Mouse (Mus musculus): Measurements from ENCODE around the gene Serpinb3a. TPM values are rescaled to one million over a fixed set of nuclear protein-coding genes. Genes with fewer than 3 reads are reported as not detected.
"Not testable (repeated sequence)": the region's sequence is repeated elsewhere in the genome, so short reads cannot be mapped to it uniquely, and the experiment has no call there.

The Serpinb3a gene
- polyA plus RNA-seq (2015; fragmentation: Nextera tagmentation; extraction: Ambion mirVana) = not detected in 2 replicates

DNA sequence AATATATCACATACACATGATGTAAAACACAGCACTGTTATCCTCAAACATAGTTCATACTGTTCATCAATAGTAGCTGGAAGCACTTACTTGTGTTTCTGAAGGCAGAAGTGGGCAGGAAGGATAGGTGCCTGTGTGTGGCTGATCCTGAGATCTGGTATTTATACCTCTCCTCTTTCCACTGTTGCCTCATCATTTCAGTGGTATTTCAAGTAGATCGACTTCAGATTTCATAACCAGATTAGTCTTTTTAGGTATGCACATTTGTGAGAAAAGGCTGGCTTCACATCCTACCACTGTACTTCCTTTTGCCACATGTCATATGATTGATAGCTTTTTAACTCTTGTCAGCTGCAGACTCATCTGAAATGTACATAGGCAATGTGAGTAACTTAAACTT lies at the start of gene Serpinb3a:
Serpinb3a (minus strand) TSS at position 101 of the 400 bp plus-strand sequence.
- no peak within 1 kb of the TSS for H3K27ac ChIP-seq (replicated peaks)
- H3K9ac ChIP-seq = no peak within 1 kb of the TSS
- no peak within 1 kb of the TSS for H3K4me2 ChIP-seq
- H3K36me3 ChIP-seq (replicated peaks) = no peaks in the 10 kb centered on the region
- no peaks in the 10 kb centered on the region for H3K9me3 ChIP-seq (replicated peaks)
- 56% methylated on average over 1 of the region's 1 CpGs for WGBS (ENCODE audit: insufficient replicate concordance)
- no peaks in the 10 kb centered on the region for H3K27me3 ChIP-seq
- no peak within 1 kb of the TSS for H3K4me3 ChIP-seq (replicated peaks)
- H3K4me1 ChIP-seq (replicated peaks) = no peaks in the 10 kb centered on the region
- no peak for ATAC-seq (ENCODE audit: insufficient read depth)

- Histone ChIP-seq H3K27ac (replicated peaks) (no peak overlapping the region), H3K4me2 (no peak overlapping the region), H3K27me3 (no peaks in the 10 kb centered on the region), H3K9me3 (replicated peaks) (no peaks in the 10 kb centered on the region), H3K4me3 (replicated peaks) (no peak overlapping the region), H3K4me1 (replicated peaks) (no peaks in the 10 kb centered on the region), H3K9ac (no peak overlapping the region), H3K36me3 (replicated peaks) (no peaks in the 10 kb centered on the region)
- ATAC-seq (ENCODE audit: insufficient read depth) = no peak
- 53% methylated on average over 2 of the region's 2 CpGs for WGBS (ENCODE audit: insufficient replicate concordance)
Measured at GRCm38 (mm10) chr1:107098417-107098816, 46.3 kb upstream of the Serpinb3a start.

GRCm38 (mm10) chr1:107083406-107083805 lies 31.3 kb upstream of the Serpinb3a start, which contains the start of gene Serpinb3d:
TSS of gene Serpinb3d (minus strand) at chr1:107083506.
- H3K4me3 ChIP-seq (replicated peaks) = no peak within 1 kb of the TSS
- no peaks in the 10 kb centered on the region for H3K4me1 ChIP-seq (replicated peaks)
- H3K9ac ChIP-seq = no peak within 1 kb of the TSS
- H3K27me3 ChIP-seq = no peaks in the 10 kb centered on the region
- H3K9me3 ChIP-seq (replicated peaks) = no peaks in the 10 kb centered on the region
- no peak within 1 kb of the TSS for H3K4me2 ChIP-seq
- H3K27ac ChIP-seq (replicated peaks) = no peak within 1 kb of the TSS
- no peak for ATAC-seq (ENCODE audit: insufficient read depth)
- H3K36me3 ChIP-seq (replicated peaks) = no peaks in the 10 kb centered on the region

DNA sequence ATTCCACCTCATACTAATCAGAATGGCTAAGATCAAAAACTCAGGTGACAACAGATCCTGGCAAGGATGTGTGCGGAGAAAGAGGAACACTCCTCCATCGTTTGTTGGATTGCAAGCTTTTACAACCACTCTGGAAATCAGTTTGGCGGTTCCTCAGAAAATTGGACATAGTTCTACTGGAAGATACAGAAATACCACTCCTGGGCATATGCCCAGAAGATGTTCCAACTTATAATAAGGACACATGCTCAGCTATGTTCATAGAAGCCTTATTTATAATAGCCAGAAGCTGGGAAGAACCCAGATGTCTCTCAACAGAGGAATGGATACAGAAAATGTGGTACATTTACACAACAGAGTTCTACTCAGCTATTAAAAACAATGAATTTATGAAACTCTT lies 17.9 kb downstream of the Serpinb3a start:
- H3K27me3 ChIP-seq; H3K27ac ChIP-seq (replicated peaks); H3K36me3 ChIP-seq (replicated peaks); H3K4me2 ChIP-seq; H3K9me3 ChIP-seq (replicated peaks); ATAC-seq (ENCODE audit: insufficient read depth); H3K4me3 ChIP-seq (replicated peaks); H3K4me1 ChIP-seq (replicated peaks); H3K9ac ChIP-seq: not testable (repeated sequence)
- WGBS (ENCODE audit: insufficient replicate concordance) = 59% methylated on average over 3 of the region's 3 CpGs

GRCm38 (mm10) chr1:107025886-107026285 lies 26.2 kb downstream of the Serpinb3a start:
- H3K4me1 ChIP-seq (replicated peaks) = no peaks in the 10 kb centered on the region
- H3K9me3 ChIP-seq (replicated peaks) = no peaks in the 10 kb centered on the region
- no peak overlapping the region for H3K9ac ChIP-seq
- no peak overlapping the region for H3K27ac ChIP-seq (replicated peaks)
- no peak overlapping the region for H3K4me3 ChIP-seq (replicated peaks)
- H3K4me2 ChIP-seq = no peak overlapping the region
- H3K36me3 ChIP-seq (replicated peaks) = no peaks in the 10 kb centered on the region
- no peak for ATAC-seq (ENCODE audit: insufficient read depth)
- 32% methylated on average over 1 of the region's 1 CpGs for WGBS (ENCODE audit: insufficient replicate concordance)
- H3K27me3 ChIP-seq = no peaks in the 10 kb centered on the region

DNA sequence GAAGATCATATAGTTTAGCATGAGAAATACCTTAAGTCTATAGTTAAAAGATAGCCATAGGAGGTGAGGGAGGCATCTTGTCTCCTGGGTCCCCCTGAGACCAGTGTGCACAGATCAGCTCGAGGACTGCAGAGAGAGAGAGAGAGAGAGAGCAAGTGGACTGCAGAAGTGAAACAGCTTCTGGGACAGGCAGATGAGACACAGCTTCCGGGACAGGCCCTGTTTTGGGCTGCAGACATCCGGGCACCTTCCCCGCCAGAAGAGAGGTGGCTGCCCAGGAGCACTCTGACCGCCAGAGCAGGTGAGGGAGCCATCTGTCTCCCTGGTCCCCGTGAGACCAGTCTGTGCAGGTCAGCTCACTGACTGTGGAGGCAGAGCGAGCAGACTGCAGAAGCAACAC lies 36.9 kb downstream of the Serpinb3a start:
- no peaks in the 10 kb centered on the region for H3K9me3 ChIP-seq (replicated peaks)
- no peak for ATAC-seq (ENCODE audit: insufficient read depth)
- no peaks in the 10 kb centered on the region for H3K27me3 ChIP-seq
- H3K4me3 ChIP-seq (replicated peaks) = no peak overlapping the region
- no peak overlapping the region for H3K4me2 ChIP-seq
- no peaks in the 10 kb centered on the region for H3K36me3 ChIP-seq (replicated peaks)
- 66% methylated on average over 7 of the region's 7 CpGs for WGBS (ENCODE audit: insufficient replicate concordance)
- H3K27ac ChIP-seq (replicated peaks) = no peak overlapping the region
- H3K4me1 ChIP-seq (replicated peaks) = no peaks in the 10 kb centered on the region
- no peak overlapping the region for H3K9ac ChIP-seq

DNA sequence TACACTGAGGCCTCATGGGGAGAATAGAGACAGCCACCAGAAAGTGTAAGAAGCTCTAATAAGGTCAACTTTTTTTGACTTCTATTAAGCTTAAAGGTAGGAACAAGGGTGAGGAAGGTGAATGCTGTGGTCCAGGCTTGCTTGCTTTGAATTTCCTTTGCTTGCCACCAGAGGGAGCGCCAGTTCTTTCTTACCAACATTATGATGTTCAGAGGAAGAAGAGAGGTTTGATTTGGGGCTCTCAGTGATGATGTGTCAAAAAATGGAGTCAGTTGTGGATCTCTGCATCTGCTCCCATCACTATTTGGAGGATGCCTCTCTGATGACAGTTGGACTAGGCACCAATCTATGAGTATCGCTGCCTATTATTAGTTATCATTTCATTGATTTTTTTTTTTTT lies 37.6 kb downstream of the Serpinb3a start:
- no peaks in the 10 kb centered on the region for H3K4me1 ChIP-seq (replicated peaks)
- no peaks in the 10 kb centered on the region for H3K27me3 ChIP-seq
- no peaks in the 10 kb centered on the region for H3K36me3 ChIP-seq (replicated peaks)
- H3K9ac ChIP-seq = no peak overlapping the region
- ATAC-seq (ENCODE audit: insufficient read depth) = no peak
- H3K9me3 ChIP-seq (replicated peaks) = no peaks in the 10 kb centered on the region
- H3K4me2 ChIP-seq = no peak overlapping the region
- no peak overlapping the region for H3K27ac ChIP-seq (replicated peaks)
- no peak overlapping the region for H3K4me3 ChIP-seq (replicated peaks)
- 38% methylated on average over 2 of the region's 2 CpGs for WGBS (ENCODE audit: insufficient replicate concordance)

DNA sequence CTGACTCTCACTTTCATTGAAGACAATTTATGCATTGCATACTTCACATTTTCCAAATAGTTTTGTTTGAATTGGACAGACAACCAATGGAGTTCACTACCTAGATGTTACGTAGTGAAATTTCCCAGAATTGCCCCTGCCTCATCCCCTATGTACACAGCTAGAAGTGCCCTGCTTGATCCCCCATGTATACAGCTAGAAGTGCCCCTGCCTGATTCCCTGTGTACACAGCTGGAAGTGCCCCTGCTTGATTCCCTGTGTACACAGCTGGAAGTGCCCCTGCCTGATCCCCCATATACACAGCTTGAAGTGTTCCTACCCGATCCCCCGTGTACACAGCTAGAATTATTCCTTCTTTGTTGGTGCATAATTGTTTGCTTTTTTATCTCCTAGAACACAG lies 45.8 kb downstream of the Serpinb3a start:
- 67% methylated on average over 3 of the region's 3 CpGs for WGBS (ENCODE audit: insufficient replicate concordance)
- Histone ChIP-seq H3K4me2 (no peak overlapping the region), H3K4me1 (replicated peaks) (no peaks in the 10 kb centered on the region), H3K9me3 (replicated peaks) (no peaks in the 10 kb centered on the region), H3K36me3 (replicated peaks) (no peaks in the 10 kb centered on the region), H3K27ac (replicated peaks) (no peak overlapping the region), H3K4me3 (replicated peaks) (no peak overlapping the region), H3K27me3 (no peaks in the 10 kb centered on the region), H3K9ac (no peak overlapping the region)
- no peak for ATAC-seq (ENCODE audit: insufficient read depth)

- H3K4me3 ChIP-seq (replicated peaks) = no peak overlapping the region
- no peaks in the 10 kb centered on the region for H3K9me3 ChIP-seq (replicated peaks)
- no peaks in the 10 kb centered on the region for H3K4me1 ChIP-seq (replicated peaks)
- no peaks in the 10 kb centered on the region for H3K36me3 ChIP-seq (replicated peaks)
- H3K27ac ChIP-seq (replicated peaks) = no peak overlapping the region
- H3K9ac ChIP-seq = no peak overlapping the region
- no peak for ATAC-seq (ENCODE audit: insufficient read depth)
- no peaks in the 10 kb centered on the region for H3K27me3 ChIP-seq
- WGBS (ENCODE audit: insufficient replicate concordance) = 76% methylated on average over 2 of the region's 2 CpGs
- H3K4me2 ChIP-seq = no peak overlapping the region
Measured at GRCm38 (mm10) chr1:107001754-107002153, 50.3 kb downstream of the Serpinb3a start.

GRCm38 (mm10) chr1:107000424-107000823 lies 51.7 kb downstream of the Serpinb3a start:
- Histone ChIP-seq H3K27me3 (no peaks in the 10 kb centered on the region), H3K36me3 (replicated peaks) (no peaks in the 10 kb centered on the region), H3K9ac (no peak overlapping the region), H3K9me3 (replicated peaks) (no peaks in the 10 kb centered on the region), H3K27ac (replicated peaks) (no peak overlapping the region), H3K4me2 (no peak overlapping the region), H3K4me1 (replicated peaks) (no peaks in the 10 kb centered on the region), H3K4me3 (replicated peaks) (no peak overlapping the region)
- WGBS (ENCODE audit: insufficient replicate concordance) = 70% methylated on average over 13 of the region's 13 CpGs
- ATAC-seq (ENCODE audit: insufficient read depth) = no peak

Measured in liver, embryonic 15.5 days (tissue).